Mouse (Mus musculus): ENCODE data around the gene Psmd7. TPM values are rescaled to one million over a fixed set of nuclear protein-coding genes. Genes with fewer than 3 reads are reported as not detected.
A peak's percentile ranks its signal among the peaks of the same experiment; 100 is the strongest.

Psmd7 gene
- polyA plus RNA-seq, 1 experiment from 2014 or later: 136 TPM

GRCm38 (mm10) chr8:107581536-107581935 lies 6.7 kb downstream of the Psmd7 start:
- H3K4me1 ChIP-seq (ENCODE audit: insufficient read depth, low read depth, low read length): no peaks in the 10 kb centered on the region
- ATAC-seq (no peak), DNase-seq (ENCODE audit: low spot score) (no peak)
- H3K27me3 ChIP-seq (replicated peaks; ENCODE audit: insufficient read depth, low read length): no peaks in the 10 kb centered on the region
- no peak overlapping the region for H3K4me3 ChIP-seq (ENCODE audit: low read depth, low read length)
- H3K9me3 ChIP-seq (ENCODE audit: low read length): no peaks in the 10 kb centered on the region
- no peak overlapping the region for H3K4me2 ChIP-seq (replicated peaks; ENCODE audit: low read depth, low read length)
- H3K36me3 ChIP-seq (ENCODE audit: insufficient read depth, low read length): peaks cover 46% of the 10 kb centered on the region; the same call in 1 of the 2 replicates
- no peak overlapping the region for H3K27ac ChIP-seq (ENCODE audit: low read length)
- TF ChIP-seq EP300 (IDR thresholded peaks at IDR 0.05) (no peak), CTCF (IDR thresholded peaks at IDR 0.05) (no peak)
- 94% methylated on average over 4 of the region's 4 CpGs for WGBS
- H3K9ac ChIP-seq (replicated peaks; ENCODE audit: low read depth): no peak overlapping the region

GRCm38 (mm10) chr8:107580879-107581278 lies 7.4 kb downstream of the Psmd7 start:
- WGBS: 93% methylated on average over 13 of the region's 13 CpGs
- Histone ChIP-seq H3K4me3 (ENCODE audit: low read depth, low read length) (no peak overlapping the region), H3K27me3 (replicated peaks; ENCODE audit: insufficient read depth, low read length) (no peaks in the 10 kb centered on the region), H3K36me3 (ENCODE audit: insufficient read depth, low read length) (peaks cover 46% of the 10 kb centered on the region; the same call in 1 of the 2 replicates), H3K9me3 (ENCODE audit: low read length) (no peaks in the 10 kb centered on the region), H3K4me1 (ENCODE audit: insufficient read depth, low read depth, low read length) (no peaks in the 10 kb centered on the region), H3K9ac (replicated peaks; ENCODE audit: low read depth) (no peak overlapping the region), H3K4me2 (replicated peaks; ENCODE audit: low read depth, low read length) (no peak overlapping the region), H3K27ac (ENCODE audit: low read length) (no peak overlapping the region)
- no peak for DNase-seq (ENCODE audit: low spot score)
- no peak for TF ChIP-seq EP300 (IDR thresholded peaks at IDR 0.05)
- no peak for TF ChIP-seq CTCF (IDR thresholded peaks at IDR 0.05)
- ATAC-seq: no peak

GRCm38 (mm10) chr8:107578541-107578940 lies 9.7 kb downstream of the Psmd7 start:
- 79% methylated on average over 8 of the region's 8 CpGs for WGBS
- no peaks in the 10 kb centered on the region for H3K27me3 ChIP-seq (replicated peaks; ENCODE audit: insufficient read depth, low read length)
- no peaks in the 10 kb centered on the region for H3K9me3 ChIP-seq (ENCODE audit: low read length)
- DNase-seq (ENCODE audit: low spot score) (no peak), ATAC-seq (no peak)
- H3K4me3 ChIP-seq (ENCODE audit: low read depth, low read length): no peak overlapping the region
- no peak overlapping the region for H3K27ac ChIP-seq (ENCODE audit: low read length)
- H3K36me3 ChIP-seq (ENCODE audit: insufficient read depth, low read length): peaks cover 43% of the 10 kb centered on the region; the same call in 1 of the 2 replicates
- H3K4me2 ChIP-seq (replicated peaks; ENCODE audit: low read depth, low read length): no peak overlapping the region
- no peak overlapping the region for H3K9ac ChIP-seq (replicated peaks; ENCODE audit: low read depth)
- no peaks in the 10 kb centered on the region for H3K4me1 ChIP-seq (ENCODE audit: insufficient read depth, low read depth, low read length)
- TF ChIP-seq EP300 (IDR thresholded peaks at IDR 0.05): no peak
- TF ChIP-seq CTCF (IDR thresholded peaks at IDR 0.05): no peak

- Histone ChIP-seq H3K4me2 (replicated peaks; ENCODE audit: low read depth, low read length) (no peak overlapping the region), H3K4me1 (ENCODE audit: insufficient read depth, low read depth, low read length) (no peaks in the 10 kb centered on the region), H3K9ac (replicated peaks; ENCODE audit: low read depth) (no peak overlapping the region), H3K4me3 (ENCODE audit: low read depth, low read length) (no peak overlapping the region), H3K36me3 (ENCODE audit: insufficient read depth, low read length) (peaks cover 39% of the 10 kb centered on the region; the same call in 1 of the 2 replicates), H3K27me3 (replicated peaks; ENCODE audit: insufficient read depth, low read length) (no peaks in the 10 kb centered on the region), H3K9me3 (ENCODE audit: low read length) (no peaks in the 10 kb centered on the region), H3K27ac (ENCODE audit: low read length) (no peak overlapping the region)
- WGBS: 78% methylated on average over 8 of the region's 8 CpGs
- TF ChIP-seq EP300 (IDR thresholded peaks at IDR 0.05) (no peak), CTCF (IDR thresholded peaks at IDR 0.05) (no peak)
- ATAC-seq: no peak
- DNase-seq (ENCODE audit: low spot score): no peak
These were observed 10.1 kb downstream of the Psmd7 start for GRCm38 (mm10) chr8:107578132-107578531.

- no peak overlapping the region for H3K4me3 ChIP-seq (ENCODE audit: low read depth, low read length)
- ATAC-seq: no peak
- H3K4me2 ChIP-seq (replicated peaks; ENCODE audit: low read depth, low read length): no peak overlapping the region
- H3K36me3 ChIP-seq (ENCODE audit: insufficient read depth, low read length): peaks cover 34% of the 10 kb centered on the region; the same call in 1 of the 2 replicates
- TF ChIP-seq CTCF (IDR thresholded peaks at IDR 0.05): no peak
- no peak for TF ChIP-seq EP300 (IDR thresholded peaks at IDR 0.05)
- no peak overlapping the region for H3K9ac ChIP-seq (replicated peaks; ENCODE audit: low read depth)
- H3K9me3 ChIP-seq (ENCODE audit: low read length): no peaks in the 10 kb centered on the region
- H3K4me1 ChIP-seq (ENCODE audit: insufficient read depth, low read depth, low read length): no peaks in the 10 kb centered on the region
- 71% methylated on average over 4 of the region's 4 CpGs for WGBS
- H3K27me3 ChIP-seq (replicated peaks; ENCODE audit: insufficient read depth, low read length): no peaks in the 10 kb centered on the region
- H3K27ac ChIP-seq (ENCODE audit: low read length): no peak overlapping the region
- DNase-seq (ENCODE audit: low spot score): no peak
These were observed 10.6 kb downstream of the Psmd7 start for GRCm38 (mm10) chr8:107577640-107578039.

GRCm38 (mm10) chr8:107576702-107577101 lies 11.6 kb downstream of the Psmd7 start:
- peak; percentile 71 for ATAC-seq
- Histone ChIP-seq H3K4me1 (ENCODE audit: insufficient read depth, low read depth, low read length) (no peaks in the 10 kb centered on the region), H3K27me3 (replicated peaks; ENCODE audit: insufficient read depth, low read length) (no peaks in the 10 kb centered on the region), H3K4me3 (ENCODE audit: low read depth, low read length) (no peak overlapping the region), H3K9me3 (ENCODE audit: low read length) (no peaks in the 10 kb centered on the region), H3K36me3 (ENCODE audit: insufficient read depth, low read length) (peaks cover 25% of the 10 kb centered on the region; the same call in 1 of the 2 replicates), H3K27ac (ENCODE audit: low read length) (no peak overlapping the region), H3K9ac (replicated peaks; ENCODE audit: low read depth) (no peak overlapping the region), H3K4me2 (replicated peaks; ENCODE audit: low read depth, low read length) (peak overlapping the region; percentile 40; the same call in 1 of the 2 replicates)
- 7% methylated on average over 10 of the region's 10 CpGs for WGBS
- TF ChIP-seq EP300 (IDR thresholded peaks at IDR 0.05) (peak; percentile 35; the same call in 1 of the 2 replicates), CTCF (IDR thresholded peaks at IDR 0.05) (peak; percentile 89)
- peak; percentile 96 for DNase-seq (ENCODE audit: low spot score)

GRCm38 (mm10) chr8:107574771-107575170 lies 13.5 kb downstream of the Psmd7 start:
- no peak for TF ChIP-seq CTCF (IDR thresholded peaks at IDR 0.05)
- no peak for TF ChIP-seq EP300 (IDR thresholded peaks at IDR 0.05)
- WGBS: 83% methylated on average over 3 of the region's 3 CpGs

More at GRCm38 (mm10) chr8:107574771-107575170, 13.5 kb downstream of the Psmd7 start:
- Histone ChIP-seq H3K36me3 (ENCODE audit: insufficient read depth, low read length) (peaks cover 6% of the 10 kb centered on the region; the same call in 1 of the 2 replicates), H3K9ac (replicated peaks; ENCODE audit: low read depth) (no peak overlapping the region), H3K9me3 (ENCODE audit: low read length) (no peaks in the 10 kb centered on the region), H3K4me1 (ENCODE audit: insufficient read depth, low read depth, low read length) (no peaks in the 10 kb centered on the region), H3K4me2 (replicated peaks; ENCODE audit: low read depth, low read length) (no peak overlapping the region), H3K27ac (ENCODE audit: low read length) (no peak overlapping the region), H3K4me3 (ENCODE audit: low read depth, low read length) (no peak overlapping the region), H3K27me3 (replicated peaks; ENCODE audit: insufficient read depth, low read length) (no peaks in the 10 kb centered on the region)
- DNase-seq (ENCODE audit: low spot score) (peak; percentile 38), ATAC-seq (no peak)
